Mouse (Mus musculus): ENCODE measurements around the gene Slc22a12. TPM values are rescaled to one million over a fixed set of nuclear protein-coding genes. Genes with fewer than 3 reads are reported as not detected.

Slc22a12 gene
- polyA plus RNA-seq, 1 experiment from 2014 or later = 0.20 TPM

DNA sequence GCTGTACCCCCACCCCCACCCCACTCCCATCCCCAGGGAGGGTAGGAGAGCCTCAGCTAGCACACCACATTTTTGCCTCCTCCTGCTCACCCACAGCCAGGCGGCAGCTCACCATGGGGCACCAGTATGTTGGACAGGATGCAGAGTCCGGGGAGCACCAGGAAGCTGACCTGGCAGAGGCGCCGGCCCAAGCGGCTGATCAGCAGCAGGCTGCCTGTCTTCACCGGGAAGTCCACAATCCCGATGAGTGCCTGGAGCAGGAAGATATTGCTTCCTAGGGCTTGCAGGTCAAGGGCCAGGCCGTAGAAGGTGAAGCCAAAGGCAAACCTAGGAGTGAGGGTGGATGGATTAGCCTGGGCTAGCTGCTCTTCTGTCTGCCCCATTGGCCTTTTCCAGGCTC is 5.3 kb downstream of the Slc22a12 start:
- 60% methylated on average over 8 of the region's 8 CpGs for WGBS
- Histone ChIP-seq H3K4me3 (ENCODE audit: low read depth, low read length) (no peak overlapping the region), H3K4me2 (replicated peaks; ENCODE audit: low read depth, low read length) (no peak overlapping the region), H3K36me3 (ENCODE audit: insufficient read depth, low read length) (no peaks in the 10 kb centered on the region), H3K4me1 (ENCODE audit: insufficient read depth, low read depth, low read length) (no peaks in the 10 kb centered on the region), H3K27me3 (replicated peaks; ENCODE audit: insufficient read depth, low read length) (peaks cover 8% of the 10 kb centered on the region), H3K27ac (ENCODE audit: low read length) (no peak overlapping the region), H3K9me3 (ENCODE audit: low read length) (no peaks in the 10 kb centered on the region), H3K9ac (replicated peaks; ENCODE audit: low read depth) (no peak overlapping the region)
- no peak for TF ChIP-seq EP300 (IDR thresholded peaks at IDR 0.05)
- TF ChIP-seq CTCF (IDR thresholded peaks at IDR 0.05) = no peak
- no peak for DNase-seq (ENCODE audit: low spot score)
- no peak for ATAC-seq

DNA sequence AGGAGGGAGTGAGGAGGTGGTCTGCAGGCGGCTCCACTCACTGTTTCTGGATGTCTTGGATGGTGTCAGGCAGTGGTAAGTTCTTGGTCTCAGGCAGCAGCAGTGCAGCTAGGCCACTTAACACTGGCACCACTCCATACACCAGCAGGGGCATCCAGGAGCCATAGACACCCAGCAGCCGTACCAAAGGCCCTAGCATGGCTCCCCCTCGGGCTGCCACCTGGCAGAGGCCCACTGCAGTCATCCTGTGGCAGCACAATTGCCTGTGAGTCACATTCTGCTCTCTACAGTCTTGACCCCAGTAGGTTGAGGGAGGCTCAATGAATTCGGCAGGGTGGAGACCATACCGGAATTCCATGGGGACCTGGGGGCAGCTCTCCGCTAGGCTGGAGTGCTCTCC is 6.1 kb downstream of the Slc22a12 start:
- DNase-seq (ENCODE audit: low spot score) (no peak), ATAC-seq (no peak)
- H3K9ac ChIP-seq (replicated peaks; ENCODE audit: low read depth) = no peak overlapping the region
- H3K4me1 ChIP-seq (ENCODE audit: insufficient read depth, low read depth, low read length) = no peaks in the 10 kb centered on the region
- 57% methylated on average over 6 of the region's 6 CpGs for WGBS
- peaks cover 15% of the 10 kb centered on the region for H3K27me3 ChIP-seq (replicated peaks; ENCODE audit: insufficient read depth, low read length)
- no peak for TF ChIP-seq CTCF (IDR thresholded peaks at IDR 0.05)
- no peak for TF ChIP-seq EP300 (IDR thresholded peaks at IDR 0.05)
- no peak overlapping the region for H3K27ac ChIP-seq (ENCODE audit: low read length)
- H3K4me3 ChIP-seq (ENCODE audit: low read depth, low read length) = no peak overlapping the region
- H3K9me3 ChIP-seq (ENCODE audit: low read length) = no peaks in the 10 kb centered on the region
- H3K36me3 ChIP-seq (ENCODE audit: insufficient read depth, low read length) = no peaks in the 10 kb centered on the region
- no peak overlapping the region for H3K4me2 ChIP-seq (replicated peaks; ENCODE audit: low read depth, low read length)

DNA sequence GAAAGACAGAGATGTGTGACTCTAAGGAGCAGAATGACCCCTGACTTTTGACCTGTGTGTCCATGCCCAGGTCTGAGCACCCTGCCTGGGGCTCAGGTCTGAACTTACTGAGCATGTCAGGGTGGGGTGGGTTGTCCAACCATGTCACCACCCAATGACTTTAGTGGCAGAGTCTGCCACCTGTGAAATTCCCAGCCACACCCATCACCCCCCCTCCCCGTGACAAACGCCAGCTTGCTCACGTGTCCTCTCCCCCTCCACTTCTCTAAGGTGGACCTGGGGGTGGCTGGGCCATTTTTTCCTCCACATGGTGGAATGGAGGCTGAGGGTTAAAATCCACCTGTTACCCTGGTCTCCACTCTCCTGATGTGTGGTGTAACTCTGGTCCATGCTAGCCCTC is 6.6 kb downstream of the Slc22a12 start:
- Histone ChIP-seq H3K9ac (replicated peaks; ENCODE audit: low read depth) (no peak overlapping the region), H3K27ac (ENCODE audit: low read length) (no peak overlapping the region), H3K4me2 (replicated peaks; ENCODE audit: low read depth, low read length) (no peak overlapping the region), H3K27me3 (replicated peaks; ENCODE audit: insufficient read depth, low read length) (peaks cover 19% of the 10 kb centered on the region), H3K4me1 (ENCODE audit: insufficient read depth, low read depth, low read length) (no peaks in the 10 kb centered on the region), H3K4me3 (ENCODE audit: low read depth, low read length) (no peak overlapping the region), H3K9me3 (ENCODE audit: low read length) (no peaks in the 10 kb centered on the region), H3K36me3 (ENCODE audit: insufficient read depth, low read length) (no peaks in the 10 kb centered on the region)
- no peak for ATAC-seq
- DNase-seq (ENCODE audit: low spot score) = no peak
- TF ChIP-seq CTCF (IDR thresholded peaks at IDR 0.05) (no peak), EP300 (IDR thresholded peaks at IDR 0.05) (no peak)
- 62% methylated on average over 3 of the region's 3 CpGs for WGBS

DNA sequence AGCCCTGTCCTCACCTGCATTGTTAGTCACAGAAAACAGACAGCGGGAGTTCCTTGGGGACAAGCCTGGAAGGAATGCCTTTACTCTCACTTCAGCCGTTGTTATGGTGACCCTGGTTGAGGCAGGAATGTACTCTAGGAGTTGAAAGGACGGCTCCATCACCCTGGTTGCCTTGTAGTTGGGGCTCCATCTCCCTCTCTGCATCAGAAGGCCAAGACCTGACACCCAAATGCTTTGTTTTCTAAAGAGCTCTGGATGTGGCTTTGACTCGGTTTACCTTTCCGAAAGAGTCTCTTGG is 8.8 kb downstream of the Slc22a12 start:
- peaks cover 36% of the 10 kb centered on the region for H3K27me3 ChIP-seq (replicated peaks; ENCODE audit: insufficient read depth, low read length)
- H3K4me3 ChIP-seq (ENCODE audit: low read depth, low read length) = no peak overlapping the region
- H3K9me3 ChIP-seq (ENCODE audit: low read length) = no peaks in the 10 kb centered on the region

DNA sequence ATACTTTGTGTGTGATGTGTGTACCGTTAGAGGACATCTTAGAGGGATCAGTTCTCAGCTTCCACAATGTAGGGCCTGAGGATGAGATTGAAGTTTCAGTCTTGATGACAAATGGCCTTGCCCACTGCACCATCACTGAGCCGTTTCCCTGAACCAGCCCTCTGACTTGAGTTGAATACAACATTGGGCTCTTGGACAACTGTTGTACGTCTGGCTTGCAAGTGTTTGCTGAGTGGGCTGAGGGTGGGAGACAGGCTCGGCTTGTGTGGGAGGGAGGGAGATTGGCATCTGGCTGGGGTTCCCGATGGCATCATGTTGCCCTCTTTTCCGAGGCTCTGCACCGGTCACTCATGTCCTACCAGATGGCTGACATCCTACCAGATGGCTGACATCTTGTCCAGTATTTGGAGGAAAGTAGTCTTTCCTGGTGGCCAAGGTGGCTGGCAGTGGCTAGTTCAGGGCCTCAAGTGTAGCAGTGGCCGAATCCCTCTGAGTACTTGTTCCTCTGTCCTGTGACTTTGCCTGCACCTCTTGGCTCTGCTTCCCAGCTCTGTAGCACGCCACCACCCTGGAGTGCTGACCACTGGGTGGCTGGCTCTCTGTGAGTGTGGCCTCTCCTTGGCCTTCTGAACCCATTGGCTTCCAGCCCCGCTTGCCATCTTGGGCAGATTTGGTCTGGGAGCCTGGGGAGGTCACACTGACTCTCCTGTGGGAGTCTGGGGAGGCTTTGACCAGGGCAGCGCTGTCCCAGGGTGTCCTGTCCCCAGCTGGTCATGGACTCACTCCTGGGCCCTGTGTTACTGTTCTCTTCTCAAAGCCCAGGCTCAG is 9.3 kb downstream of the Slc22a12 start:
- Histone ChIP-seq H3K4me3 (ENCODE audit: low read depth, low read length) (no peak overlapping the region), H3K27me3 (replicated peaks; ENCODE audit: insufficient read depth, low read length) (peaks cover 36% of the 10 kb centered on the region), H3K27ac (ENCODE audit: low read length) (no peak overlapping the region), H3K36me3 (ENCODE audit: insufficient read depth, low read length) (no peaks in the 10 kb centered on the region), H3K9me3 (ENCODE audit: low read length) (no peaks in the 10 kb centered on the region), H3K4me1 (ENCODE audit: insufficient read depth, low read depth, low read length) (0 out of 2 replicates have a peak, but pooled peaks cover 3% of the 10 kb centered on the region), H3K9ac (replicated peaks; ENCODE audit: low read depth) (no peak overlapping the region), H3K4me2 (replicated peaks; ENCODE audit: low read depth, low read length) (no peak overlapping the region)
- WGBS = 60% methylated on average over 11 of the region's 11 CpGs
- ATAC-seq = no peak
- TF ChIP-seq CTCF (IDR thresholded peaks at IDR 0.05) = no peak
- TF ChIP-seq EP300 (IDR thresholded peaks at IDR 0.05) = no peak
- DNase-seq (ENCODE audit: low spot score) = no peak

More for the DNA sequence above, 8.8 kb downstream of the Slc22a12 start:
- H3K4me2 ChIP-seq (replicated peaks; ENCODE audit: low read depth, low read length) = no peak overlapping the region
- WGBS = 55% methylated on average over 5 of the region's 5 CpGs
- H3K9ac ChIP-seq (replicated peaks; ENCODE audit: low read depth) = no peak overlapping the region
- 0 out of 2 replicates have a peak, but pooled peaks cover 3% of the 10 kb centered on the region for H3K4me1 ChIP-seq (ENCODE audit: insufficient read depth, low read depth, low read length)
- TF ChIP-seq CTCF (IDR thresholded peaks at IDR 0.05) (no peak), EP300 (IDR thresholded peaks at IDR 0.05) (no peak)
- DNase-seq (ENCODE audit: low spot score) = no peak
- no peak for ATAC-seq
- no peak overlapping the region for H3K27ac ChIP-seq (ENCODE audit: low read length)
- H3K36me3 ChIP-seq (ENCODE audit: insufficient read depth, low read length) = no peaks in the 10 kb centered on the region

DNA sequence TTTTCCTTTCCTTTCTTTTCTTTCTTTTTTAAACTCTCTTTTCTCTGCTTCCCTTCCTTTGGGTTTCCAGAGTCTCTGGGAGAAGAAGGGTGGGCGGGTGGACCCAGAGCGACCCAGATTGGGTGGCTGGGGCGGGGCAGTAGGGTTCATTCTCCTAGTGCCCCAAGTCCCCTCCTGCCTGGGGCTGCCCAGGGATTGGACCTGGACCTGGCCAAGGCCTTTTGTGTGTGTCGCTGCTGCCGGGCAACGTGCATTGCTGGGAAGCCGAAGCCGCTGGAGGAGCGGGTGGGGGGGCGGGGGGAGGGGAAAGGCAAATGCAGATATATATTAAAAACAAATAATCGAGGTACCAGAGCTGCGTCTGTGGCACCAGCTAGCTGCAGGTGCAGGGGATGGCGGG is 10.2 kb downstream of the Slc22a12 start:
- ATAC-seq (no peak), DNase-seq (ENCODE audit: low spot score) (no peak)
- H3K9me3 ChIP-seq (ENCODE audit: low read length) = no peaks in the 10 kb centered on the region
- no peak overlapping the region for H3K27ac ChIP-seq (ENCODE audit: low read length)
- H3K36me3 ChIP-seq (ENCODE audit: insufficient read depth, low read length) = no peaks in the 10 kb centered on the region
- H3K4me1 ChIP-seq (ENCODE audit: insufficient read depth, low read depth, low read length) = 0 out of 2 replicates have a peak, but pooled peaks cover 3% of the 10 kb centered on the region
- H3K9ac ChIP-seq (replicated peaks; ENCODE audit: low read depth) = no peak overlapping the region
- peaks cover 36% of the 10 kb centered on the region for H3K27me3 ChIP-seq (replicated peaks; ENCODE audit: insufficient read depth, low read length)
- no peak overlapping the region for H3K4me3 ChIP-seq (ENCODE audit: low read depth, low read length)
- no peak for TF ChIP-seq CTCF (IDR thresholded peaks at IDR 0.05)
- no peak for TF ChIP-seq EP300 (IDR thresholded peaks at IDR 0.05)
- H3K4me2 ChIP-seq (replicated peaks; ENCODE audit: low read depth, low read length) = peak overlapping the region; percentile 69; the same call in 1 of the 2 replicates
- WGBS = 10% methylated on average over 12 of the region's 13 CpGs

Data from lung, postnatal 0 days (tissue).